Mouse (Mus musculus) forebrain, embryonic 10.5 days (tissue): Measurements from ENCODE around the gene Wdr63. TPM values are rescaled to one million over a fixed set of nuclear protein-coding genes. Genes with fewer than 3 reads are reported as not detected.

Experiments
- DNase-seq: peaks from one replicate; pipeline ENCODE4 v3.0.0-alpha.2; 2017; ENCODE audit warnings: low spot score; ENCODE audit errors: extremely low spot score
- H3K27ac ChIP-seq: fragments of 300-500 bp; sonication (generic); 2 replicates; pipeline ENCODE4 v1.5.1; 2016; ENCODE audit warnings: mild to moderate bottlenecking
- H3K27me3 ChIP-seq: fragments of 300-500 bp; sonication (generic); 2 replicates; pipeline ENCODE4 v1.6.1; 2016; ENCODE audit warnings: mild to moderate bottlenecking; ENCODE audit not compliant: poor library complexity, severe bottlenecking
- H3K36me3 ChIP-seq: fragments of 300-500 bp; sonication (generic); replicated peaks from 2 replicates; pipeline ENCODE4 v1.6.1; 2016; ENCODE audit warnings: mild to moderate bottlenecking, moderate library complexity
- H3K4me1 ChIP-seq: fragments of 300-500 bp; sonication (generic); 2 replicates; pipeline ENCODE4 v1.6.1; 2016
- H3K4me3 ChIP-seq: fragments of 300-500 bp; sonication (generic); 2 replicates; pipeline ENCODE4 v1.5.1; 2016; ENCODE audit warnings: mild to moderate bottlenecking, moderate library complexity
- H3K9me3 ChIP-seq: fragments of 300-500 bp; sonication (generic); 2 replicates; pipeline ENCODE4 v1.6.1; 2016; ENCODE audit warnings: mild to moderate bottlenecking, moderate library complexity
- WGBS: fragments of 180-500 bp; shearing (Covaris S2); methylation state at CpG from one replicate; pipeline ENCODE4 v1.1.7; 2016; 5-methylcytosine and 5-hydroxymethylcytosine counted together
- polyA plus RNA-seq: library from polyadenylated mRNA; unstranded; fragments of >200 nt; fragmentation: Nextera tagmentation; extraction: Ambion mirVana; gene quantifications from 2 replicates; pipeline ENCODE4 v1.2.1, GENCODE M21; 2016

Gene Wdr63
- polyA plus RNA-seq, 1 experiment from 2014 or later: not detected

DNA sequence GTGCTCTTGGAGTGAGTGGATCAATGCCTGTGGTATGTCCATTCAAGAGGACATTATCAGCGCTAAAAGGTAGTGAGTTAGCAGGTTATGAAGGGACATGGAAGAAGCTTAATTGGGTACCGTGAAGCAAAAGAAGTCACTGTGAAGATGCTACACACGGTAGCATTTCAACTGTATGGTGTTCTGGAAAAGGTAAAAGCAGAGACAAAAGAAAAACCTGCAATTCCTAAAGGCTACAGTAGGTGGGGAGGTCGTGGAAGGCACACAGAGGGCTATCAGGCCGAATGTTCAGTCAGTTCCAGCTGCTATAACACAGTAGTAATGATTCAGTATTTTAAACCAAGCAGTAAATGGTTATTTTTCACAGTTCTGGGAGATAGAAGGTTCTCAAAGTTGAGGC, 37.6 kb upstream of the Wdr63 start:
- 60% methylated on average over 5 of the region's 5 CpGs for WGBS
- Histone ChIP-seq H3K27me3 (peaks cover 31% of the 10 kb centered on the region), H3K4me3 (no peak overlapping the region), H3K9me3 (no peaks in the 10 kb centered on the region), H3K36me3 (no peaks in the 10 kb centered on the region), H3K4me1 (peaks cover 14% of the 10 kb centered on the region), H3K27ac (no peak overlapping the region)
- no peak for DNase-seq

DNA sequence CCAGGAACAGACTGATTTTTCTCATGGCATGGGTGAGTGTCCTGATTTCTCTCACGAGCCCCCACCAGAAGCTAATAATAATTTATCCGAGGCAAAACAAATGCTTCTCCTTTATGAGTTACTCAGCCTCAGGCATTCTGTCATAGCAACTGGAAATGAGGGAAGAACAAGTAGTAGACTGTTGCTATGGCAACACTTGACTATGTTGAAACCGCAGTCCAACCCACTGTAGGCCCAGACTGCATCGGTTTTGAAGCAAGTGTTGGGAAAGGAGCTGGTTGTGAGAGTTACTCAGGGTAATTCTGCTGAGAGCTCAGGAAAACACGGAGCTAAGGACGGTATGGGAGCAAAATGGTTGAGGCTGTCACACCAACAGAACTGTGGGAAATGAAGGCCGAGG, 34.6 kb upstream of the Wdr63 start:
- Histone ChIP-seq H3K9me3 (no peaks in the 10 kb centered on the region), H3K4me1 (no peaks in the 10 kb centered on the region), H3K36me3 (no peaks in the 10 kb centered on the region), H3K4me3 (no peak overlapping the region), H3K27ac (no peak overlapping the region), H3K27me3 (peaks cover 8% of the 10 kb centered on the region; the same call in 1 of the 2 replicates)
- WGBS: 85% methylated on average over 7 of the region's 7 CpGs
- no peak for DNase-seq

DNA sequence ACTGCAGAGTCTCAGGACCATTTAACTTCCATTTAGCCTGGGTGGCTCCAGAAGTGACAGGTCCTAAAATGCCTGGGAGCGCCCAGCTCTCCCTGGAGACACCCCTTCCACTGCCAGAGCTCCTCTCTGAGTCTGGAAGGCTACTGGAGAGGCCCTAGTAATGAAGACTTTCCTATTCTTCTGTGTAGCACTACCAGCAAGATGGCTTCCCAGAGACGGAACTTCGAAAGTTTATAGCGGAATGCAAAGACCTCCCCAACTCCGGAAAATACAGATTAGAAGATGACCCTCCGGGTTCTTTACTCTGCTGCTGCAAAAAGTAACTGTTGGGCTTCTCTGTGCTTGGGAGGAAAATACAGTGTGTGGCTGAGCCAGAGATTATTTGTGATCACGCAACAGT, 32.3 kb upstream of the Wdr63 start:
- Histone ChIP-seq H3K36me3 (no peaks in the 10 kb centered on the region), H3K4me3 (no peak overlapping the region), H3K4me1 (no peaks in the 10 kb centered on the region), H3K9me3 (no peaks in the 10 kb centered on the region), H3K27me3 (no peaks in the 10 kb centered on the region), H3K27ac (no peak overlapping the region)
- 95% methylated on average over 7 of the region's 7 CpGs for WGBS
- no peak for DNase-seq

DNA sequence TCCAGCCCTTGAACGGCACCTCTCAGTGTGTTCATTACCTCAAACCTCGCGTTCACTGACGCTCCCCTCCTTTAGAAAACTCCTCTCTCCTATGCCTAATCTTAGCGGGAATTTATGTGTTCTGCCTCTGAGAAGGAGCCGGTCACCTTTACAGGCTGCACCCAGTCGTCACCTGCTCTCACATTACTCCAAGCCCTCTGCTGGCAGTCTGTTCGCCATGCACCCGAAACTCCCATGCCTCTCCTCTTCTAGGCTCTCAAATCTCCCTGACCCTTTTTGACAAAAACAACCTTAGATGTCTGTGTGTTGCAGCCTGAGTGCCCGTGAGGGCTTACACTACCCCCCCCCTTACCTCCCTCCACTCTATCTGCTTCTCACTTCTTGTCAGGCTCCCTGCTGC, 28.5 kb upstream of the Wdr63 start:
- Histone ChIP-seq H3K27ac (no peak overlapping the region), H3K27me3 (no peaks in the 10 kb centered on the region), H3K4me1 (no peaks in the 10 kb centered on the region), H3K4me3 (no peak overlapping the region), H3K9me3 (no peaks in the 10 kb centered on the region), H3K36me3 (0 out of 2 replicates have a peak, but pooled peaks cover 2% of the 10 kb centered on the region)
- DNase-seq: no peak
- WGBS: 40% methylated on average over 10 of the region's 10 CpGs

DNA sequence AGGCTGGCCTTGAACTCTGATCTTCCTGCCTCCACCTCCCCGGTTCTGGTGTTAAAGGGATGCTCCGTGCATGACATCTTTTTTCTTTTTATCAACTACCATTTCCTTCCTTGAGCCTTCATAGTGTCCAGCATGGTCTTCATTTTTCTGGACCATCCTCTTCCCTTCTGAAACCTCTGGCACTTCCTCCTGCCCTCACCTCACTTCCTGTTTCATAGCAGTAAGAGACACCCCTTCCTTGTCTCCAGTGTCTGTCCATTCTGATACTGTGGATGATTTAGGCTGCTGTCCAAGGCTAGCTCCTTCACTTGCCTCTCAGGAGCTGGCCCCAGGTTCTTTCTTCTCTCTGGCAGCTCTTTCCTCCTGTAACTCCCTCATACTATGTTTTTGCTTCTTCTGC, 27.5 kb upstream of the Wdr63 start:
- H3K4me1 ChIP-seq: no peaks in the 10 kb centered on the region
- no peak for DNase-seq
- H3K27ac ChIP-seq: no peak overlapping the region
- H3K36me3 ChIP-seq: 0 out of 2 replicates have a peak, but pooled peaks cover 2% of the 10 kb centered on the region
- H3K4me3 ChIP-seq: no peak overlapping the region
- no peaks in the 10 kb centered on the region for H3K9me3 ChIP-seq
- no peaks in the 10 kb centered on the region for H3K27me3 ChIP-seq
- 89% methylated on average over 2 of the region's 2 CpGs for WGBS

DNA sequence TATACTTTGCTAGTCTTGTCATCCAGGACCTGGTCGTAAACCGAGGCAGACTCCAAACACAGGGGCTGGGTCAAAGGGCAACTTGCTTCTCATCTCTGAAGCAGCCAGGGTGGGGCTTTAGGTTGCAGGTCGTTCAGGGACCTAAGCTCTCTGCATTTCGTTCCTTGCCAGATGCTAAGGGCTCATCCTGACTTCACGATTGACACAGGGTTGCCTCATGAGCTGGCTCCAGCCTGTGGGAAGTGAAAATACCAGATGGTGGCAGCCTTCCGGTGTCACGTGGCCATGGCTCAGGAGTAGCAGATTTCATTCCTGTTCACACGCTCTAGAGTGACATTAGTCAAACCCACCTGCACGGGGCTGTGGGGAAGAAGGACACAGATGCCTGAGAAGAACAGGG, 26.9 kb upstream of the Wdr63 start:
- no peak for DNase-seq
- no peak overlapping the region for H3K27ac ChIP-seq
- WGBS: 86% methylated on average over 9 of the region's 9 CpGs
- H3K27me3 ChIP-seq: no peaks in the 10 kb centered on the region
- H3K9me3 ChIP-seq: no peaks in the 10 kb centered on the region
- H3K4me1 ChIP-seq: no peaks in the 10 kb centered on the region
- 0 out of 2 replicates have a peak, but pooled peaks cover 2% of the 10 kb centered on the region for H3K36me3 ChIP-seq
- no peak overlapping the region for H3K4me3 ChIP-seq

DNA sequence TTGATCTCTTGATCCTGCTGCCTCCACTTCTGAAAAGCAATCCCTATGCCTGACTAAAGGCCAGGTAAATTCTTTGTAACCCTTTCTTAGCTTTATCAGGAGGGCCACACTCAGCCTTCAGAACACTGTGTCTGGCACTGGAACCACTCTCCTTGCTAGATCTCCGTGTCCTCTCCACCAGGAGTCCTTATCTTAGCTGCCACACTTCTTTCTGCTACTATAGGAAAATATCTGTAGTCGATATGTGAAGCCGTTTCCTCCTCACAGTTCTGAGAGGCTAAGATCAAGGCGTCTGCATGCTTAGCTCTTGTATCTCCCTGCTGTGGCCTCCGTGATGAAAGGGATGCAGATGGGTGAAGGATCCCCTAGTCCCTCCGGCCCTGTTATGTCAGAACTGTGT, 19.3 kb upstream of the Wdr63 start:
- WGBS: 85% methylated on average over 6 of the region's 6 CpGs

DNA sequence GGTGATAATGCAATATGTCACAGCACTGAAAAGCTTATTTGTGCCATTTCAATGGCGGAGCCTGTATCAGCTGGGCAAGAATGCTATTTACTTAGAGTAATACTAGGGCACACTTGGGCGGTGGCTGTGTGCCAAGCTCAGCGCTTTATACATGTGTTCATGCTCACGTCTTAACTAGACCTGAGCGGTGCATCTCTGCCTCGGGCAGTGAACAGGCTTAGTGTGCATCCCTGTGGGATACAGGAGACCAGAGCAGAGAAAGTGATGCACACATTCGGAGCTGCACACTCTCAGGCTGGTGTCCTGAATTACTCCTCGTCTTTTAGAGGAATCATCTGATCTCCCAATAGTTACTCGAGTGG, 15.5 kb upstream of the Wdr63 start:
- H3K27me3 ChIP-seq: peaks cover 20% of the 10 kb centered on the region
- H3K36me3 ChIP-seq: no peaks in the 10 kb centered on the region
- no peaks in the 10 kb centered on the region for H3K9me3 ChIP-seq
- 88% methylated on average over 9 of the region's 9 CpGs for WGBS
- no peak for DNase-seq
- no peak overlapping the region for H3K4me3 ChIP-seq
- no peak overlapping the region for H3K27ac ChIP-seq
- peaks cover 17% of the 10 kb centered on the region for H3K4me1 ChIP-seq

More for the DNA sequence above, 19.3 kb upstream of the Wdr63 start:
- no peak overlapping the region for H3K4me3 ChIP-seq
- no peaks in the 10 kb centered on the region for H3K27me3 ChIP-seq
- DNase-seq: no peak
- no peaks in the 10 kb centered on the region for H3K9me3 ChIP-seq
- no peak overlapping the region for H3K27ac ChIP-seq
- peaks cover 6% of the 10 kb centered on the region; the same call in 1 of the 2 replicates for H3K4me1 ChIP-seq
- 0 out of 2 replicates have a peak, but pooled peaks cover 2% of the 10 kb centered on the region for H3K36me3 ChIP-seq

DNA sequence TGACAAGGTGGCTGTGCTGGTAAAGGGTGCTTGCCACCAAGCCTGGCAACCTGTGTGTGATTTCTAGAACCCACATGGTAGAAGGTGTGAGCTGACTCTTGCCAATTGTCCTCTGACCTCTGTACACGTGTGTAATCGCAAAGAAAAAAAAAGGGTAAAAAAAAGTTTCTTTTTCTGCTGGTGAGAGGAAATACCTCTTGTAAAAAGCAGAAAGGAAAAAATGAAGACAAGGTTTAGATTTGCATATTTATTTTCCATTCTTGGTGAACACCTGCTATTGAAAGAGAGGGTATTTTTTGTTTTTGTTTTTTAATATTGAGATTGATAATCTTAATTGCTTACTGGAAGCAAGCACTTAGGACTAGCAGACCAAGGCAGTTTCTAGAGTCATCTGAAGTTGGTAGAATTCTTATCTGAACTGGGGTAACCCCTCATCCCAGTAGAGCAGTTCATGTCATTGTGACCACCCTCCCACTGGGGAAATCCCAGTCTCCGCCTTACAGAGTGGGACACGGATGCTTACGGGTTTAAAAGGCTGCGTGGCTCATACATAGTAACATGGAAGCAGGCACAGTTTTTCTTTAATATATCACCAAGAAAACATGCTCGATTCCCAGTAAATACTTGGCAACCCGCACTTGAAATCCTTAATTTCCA, 15.0 kb upstream of the Wdr63 start:
- H3K36me3 ChIP-seq: no peaks in the 10 kb centered on the region
- H3K4me3 ChIP-seq: no peak overlapping the region
- H3K27me3 ChIP-seq: peaks cover 25% of the 10 kb centered on the region
- no peak overlapping the region for H3K27ac ChIP-seq
- WGBS: 85% methylated on average over 8 of the region's 8 CpGs
- DNase-seq: no peak
- H3K4me1 ChIP-seq: peaks cover 17% of the 10 kb centered on the region
- H3K9me3 ChIP-seq: no peaks in the 10 kb centered on the region

DNA sequence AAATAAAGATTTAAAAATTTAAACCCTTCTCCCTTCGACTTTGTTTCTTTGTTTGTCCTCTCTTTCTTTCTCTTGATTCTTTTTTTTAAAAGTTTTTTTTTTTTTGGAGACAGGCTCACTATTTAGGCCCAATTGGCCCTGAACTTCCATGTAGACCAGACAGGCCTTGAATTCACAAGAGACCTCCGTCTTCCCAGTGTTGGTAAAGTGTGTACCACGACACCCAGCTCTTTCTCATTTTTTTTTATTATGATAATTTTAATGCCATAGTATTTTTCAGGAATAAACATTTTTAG, 14.1 kb upstream of the Wdr63 start:
- H3K4me3 ChIP-seq: peak overlapping the region; percentile 41
- H3K9me3 ChIP-seq: no peaks in the 10 kb centered on the region
- H3K27ac ChIP-seq: peak overlapping the region; percentile 78
- peaks cover 26% of the 10 kb centered on the region for H3K4me1 ChIP-seq
- no peak for DNase-seq
- peaks cover 34% of the 10 kb centered on the region for H3K27me3 ChIP-seq
- 33% methylated on average over 3 of the region's 3 CpGs for WGBS
- H3K36me3 ChIP-seq: no peaks in the 10 kb centered on the region

DNA sequence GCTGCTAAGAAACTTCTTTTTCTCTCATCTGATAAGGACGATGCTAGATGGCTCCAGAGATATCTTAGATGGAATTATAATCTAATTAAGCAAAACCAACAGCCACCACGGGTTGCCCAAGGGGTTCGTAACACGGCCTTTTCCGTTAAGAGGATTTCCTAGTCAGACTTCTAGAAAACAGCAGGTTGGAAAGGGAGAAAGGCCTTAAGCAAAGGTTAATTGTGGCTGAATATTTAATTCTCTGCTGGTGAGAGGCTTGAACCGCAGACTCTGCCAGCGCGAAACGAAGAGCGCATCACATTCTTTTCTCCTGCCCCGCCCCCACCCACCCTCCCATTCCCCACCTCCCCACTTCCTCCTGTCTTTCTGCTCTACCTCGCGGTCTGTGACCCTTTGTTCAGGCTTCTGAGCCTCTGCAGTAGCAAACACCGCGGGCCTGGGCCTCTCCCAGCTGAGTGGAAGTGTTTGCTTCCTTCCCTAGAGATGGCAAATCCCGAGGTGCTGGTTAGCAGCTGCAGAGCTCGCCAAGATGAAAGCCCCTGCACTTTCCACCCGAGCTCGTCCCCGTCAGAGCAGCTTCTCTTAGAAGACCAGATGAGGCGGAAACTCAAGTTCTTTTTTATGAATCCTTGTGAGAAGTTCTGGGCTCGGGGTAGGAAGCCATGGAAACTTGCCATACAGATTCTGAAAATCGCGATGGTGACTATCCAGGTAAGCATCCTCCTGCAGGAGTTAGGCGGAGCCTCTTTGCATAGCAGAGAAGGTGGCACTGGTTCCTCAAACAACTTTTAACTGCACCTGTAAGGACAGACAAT, 13.6 kb upstream of the Wdr63 start:
- H3K4me3 ChIP-seq: peak overlapping the region; percentile 41
- peak; percentile 58 for DNase-seq
- peak overlapping the region; percentile 78 for H3K27ac ChIP-seq
- WGBS: 5% methylated on average over 25 of the region's 25 CpGs
- H3K4me1 ChIP-seq: peaks cover 28% of the 10 kb centered on the region
- H3K27me3 ChIP-seq: peaks cover 39% of the 10 kb centered on the region
- no peaks in the 10 kb centered on the region for H3K9me3 ChIP-seq
- no peaks in the 10 kb centered on the region for H3K36me3 ChIP-seq

DNA sequence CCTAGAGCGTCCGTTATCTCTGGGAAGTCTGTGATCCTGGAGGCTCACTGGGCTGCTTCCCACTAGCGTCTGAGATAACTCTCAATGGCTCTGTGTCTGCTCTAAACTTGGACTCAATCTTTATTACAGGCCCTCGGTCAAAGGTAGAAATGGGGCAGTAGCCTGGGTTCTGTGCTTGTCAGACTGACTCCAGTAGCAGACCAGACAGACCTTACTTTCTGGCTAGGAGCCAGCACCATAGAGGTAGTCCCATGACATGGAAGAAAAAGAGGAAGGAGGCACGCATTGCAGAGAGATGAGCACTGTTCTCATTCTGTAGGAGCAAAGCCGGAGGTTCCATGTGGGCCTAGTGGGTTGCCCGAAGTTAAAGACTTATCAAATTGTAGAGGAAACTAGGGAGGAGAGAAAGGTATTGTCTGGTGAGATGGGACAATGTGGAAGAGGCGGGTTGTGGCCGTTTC, 10.1 kb upstream of the Wdr63 start:
- DNase-seq: no peak
- Histone ChIP-seq H3K4me3 (peak overlapping the region; percentile 42; the same call in 1 of the 2 replicates), H3K27me3 (peaks cover 44% of the 10 kb centered on the region), H3K4me1 (peaks cover 28% of the 10 kb centered on the region), H3K9me3 (no peaks in the 10 kb centered on the region), H3K36me3 (no peaks in the 10 kb centered on the region), H3K27ac (no peak overlapping the region)
- WGBS: 61% methylated on average over 9 of the region's 9 CpGs

DNA sequence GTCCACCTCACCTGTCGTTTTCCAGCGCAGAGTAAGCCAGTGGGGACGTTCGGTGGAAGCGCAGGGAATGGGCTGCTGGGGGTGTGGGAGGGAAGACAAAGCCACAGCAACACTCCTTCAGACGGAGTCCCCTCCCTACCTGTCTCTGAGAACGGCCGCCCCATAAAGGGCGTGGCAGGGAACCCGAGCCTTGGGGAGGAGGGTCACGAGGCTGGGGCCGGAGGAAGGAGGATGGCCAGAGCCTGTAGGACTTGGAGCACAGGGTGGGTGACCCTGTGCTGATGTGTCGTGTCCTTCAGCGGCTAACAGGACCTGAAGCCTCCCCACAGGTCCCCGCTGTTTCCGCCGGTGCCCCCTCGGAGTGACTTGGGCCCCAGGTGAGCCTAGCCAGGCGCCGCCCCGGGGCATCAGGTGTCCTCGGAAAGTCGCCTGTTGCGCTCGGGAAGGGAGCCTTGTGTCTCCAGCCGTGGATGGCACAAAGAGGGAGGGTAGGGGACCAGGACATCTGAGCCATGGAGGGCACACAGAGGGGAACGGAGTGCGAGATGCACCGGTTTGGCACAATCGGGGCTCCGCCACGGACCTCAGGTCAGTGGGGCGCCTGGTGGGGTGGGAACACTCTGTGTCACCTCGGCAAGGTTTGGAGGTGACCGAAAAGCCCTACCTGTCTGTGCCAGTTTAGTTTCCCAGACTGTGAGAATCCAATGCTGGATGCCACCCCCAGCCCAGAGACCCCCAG, 9.5 kb upstream of the Wdr63 start, which contains the start of gene Mcoln3:
TSS of gene Mcoln3 (plus strand) at position 193 of the 739 bp plus-strand sequence.
- no peak for DNase-seq
- Histone ChIP-seq H3K4me3 (peak within 1 kb of the TSS; percentile 42), H3K4me1 (peaks cover 24% of the 10 kb centered on the region), H3K27ac (no peak within 1 kb of the TSS), H3K27me3 (peaks cover 44% of the 10 kb centered on the region), H3K9me3 (no peaks in the 10 kb centered on the region), H3K36me3 (no peaks in the 10 kb centered on the region)
- 7% methylated on average over 35 of the region's 35 CpGs for WGBS
